In the genomic region with DNA sequence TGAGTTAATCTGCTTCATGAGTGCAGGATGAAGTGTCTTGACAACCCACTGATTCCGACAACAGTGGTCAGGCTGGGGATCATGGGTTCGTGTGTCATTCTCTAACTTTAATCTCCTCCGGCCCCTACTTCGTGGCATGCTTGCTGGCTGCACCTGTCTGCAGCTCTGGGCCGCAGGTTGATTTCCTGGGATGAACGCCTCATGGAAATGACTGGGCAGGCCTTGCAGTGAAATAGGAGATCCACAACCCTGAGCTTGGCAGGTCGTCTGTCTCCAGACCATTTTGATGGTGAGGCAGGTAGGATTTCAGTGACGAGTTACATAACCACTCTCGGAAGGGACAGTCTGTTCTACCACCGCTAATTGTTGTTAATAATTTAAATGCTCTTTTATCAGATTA, we compare ENCODE assay signal across 17 mouse cellular contexts.
"Had no signal": no experiment of that assay in that cellular context is flagged by ENCODE, and none has a peak within 500 bp of the region (broad histone marks: within the 10 kb centered on the region; RNA-seq: fewer than 3 reads in every experiment).

No protein-coding gene starts in this region.

- H3K9ac ChIP-seq: limb, embryonic 13.5 days; liver, embryonic 15.5 days; lung, embryonic 15.5 days; midbrain, embryonic 12.5 days; neural tube, embryonic 13.5 days had no signal

- H3K27me3 ChIP-seq: limb, embryonic 13.5 days; liver, embryonic 15.5 days; lung, embryonic 15.5 days; midbrain, embryonic 12.5 days; neural tube, embryonic 13.5 days had no signal

- ATAC-seq: midbrain, embryonic 16.5 days had no signal

- H3K36me3 ChIP-seq: limb, embryonic 13.5 days; liver, embryonic 15.5 days; lung, embryonic 15.5 days; midbrain, embryonic 12.5 days; neural tube, embryonic 13.5 days had no signal

- DNase-seq: kidney, adult 9 months; kidney, postnatal 36 days; layer of hippocampus, adult 9-11 months; left cerebral cortex, postnatal 4 days; lung, postnatal 14 days; retina, postnatal 1 day; right cerebral cortex, postnatal 4 days; thymus, postnatal 36 days had no signal

- H3K9me3 ChIP-seq: limb, embryonic 13.5 days; liver, embryonic 15.5 days; lung, embryonic 15.5 days; midbrain, embryonic 12.5 days; neural tube, embryonic 13.5 days had no signal

- H3K4me1 ChIP-seq: limb, embryonic 13.5 days; liver, embryonic 15.5 days; lung, embryonic 15.5 days; megakaryocyte, embryonic 14.5 days; midbrain, embryonic 12.5 days; neural tube, embryonic 13.5 days had no signal

- H3K27ac ChIP-seq: kidney, postnatal 0 days; limb, embryonic 13.5 days; liver, embryonic 15.5 days; lung, embryonic 15.5 days; macrophage; midbrain, embryonic 12.5 days; neural tube, embryonic 13.5 days had no signal

- H3K4me3 ChIP-seq: limb, embryonic 13.5 days; liver, embryonic 15.5 days; lung, embryonic 15.5 days; megakaryocyte, embryonic 14.5 days; midbrain, embryonic 12.5 days; neural tube, embryonic 13.5 days had no signal
